Mouse (Mus musculus): ENCODE results near the gene Kcnmb3.

DNA sequence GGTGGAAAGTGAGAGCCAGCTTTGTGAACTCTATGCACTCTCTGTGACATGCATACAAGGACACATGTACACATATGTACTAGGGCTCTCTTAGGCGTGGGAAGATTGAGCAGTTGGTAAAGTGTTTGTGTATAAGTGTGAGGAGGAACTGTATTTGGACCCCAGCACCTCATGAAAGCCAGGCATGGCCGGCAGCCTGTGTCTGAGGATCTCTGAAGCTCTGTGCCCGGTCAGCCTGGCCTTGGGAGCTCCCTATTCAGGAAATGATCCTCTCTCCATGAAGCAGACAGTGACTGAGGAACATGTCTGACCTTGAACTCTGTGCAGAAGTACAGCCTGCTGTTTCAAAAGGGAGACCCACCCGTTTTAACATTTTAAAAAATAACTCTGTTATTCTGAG, 53.3 kb downstream of the Kcnmb3 start:
- no peak for TF ChIP-seq CTCF (IDR thresholded peaks at IDR 0.05; ENCODE audit: low read depth, low read length)
- TF ChIP-seq GATA1 (IDR thresholded peaks at IDR 0.05; ENCODE audit: borderline replicate concordance, low read length) = no peak
- no peak for TF ChIP-seq GATA2 (IDR thresholded peaks at IDR 0.05; ENCODE audit: borderline replicate concordance, low read depth, low read length)
- no peak for TF ChIP-seq POLR2AphosphoS5 (IDR thresholded peaks at IDR 0.05; ENCODE audit: insufficient replicate concordance, low read depth, low read length)
- TF ChIP-seq TAL1 (conservative IDR thresholded peaks at IDR 0.05; ENCODE audit: low read depth, low read length) = no peak
